Mouse (Mus musculus) left cerebral cortex, postnatal 10 days (tissue): Measurements from ENCODE around the gene Stk40. TPM values are rescaled to one million over a fixed set of nuclear protein-coding genes. Genes with fewer than 3 reads are reported as not detected.
A peak's percentile ranks its signal among the peaks of the same experiment; 100 is the strongest.
"Not testable (repeated sequence)": the region's sequence is repeated elsewhere in the genome, so short reads cannot be mapped to it uniquely, and the experiment has no call there.

Source experiments
- DNase-seq, 2 experiments: peaks; one replicate each; pipeline ENCODE4 v3.0.0; 2021 to 2022; ENCODE audit warnings: low spot score in 2 of 2, mixed read lengths in 1 of 2; ENCODE audit errors: extremely low spot score in 1 of 2
- intact Hi-C: fragments of 180-260 bp; cut with DNase I; formaldehyde crosslinking; loops from one replicate; pipeline ENCODE4 v1.15.1; 2025
- total RNA-seq, 2 experiments: library from RNA; stranded (reverse); gene quantifications; 2 replicates each; pipeline ENCODE4 v1.2.3; 2021

The Stk40 gene
- total RNA-seq, 2 experiments from 2014 or later, result 18.6 to 25.9 TPM

DNA sequence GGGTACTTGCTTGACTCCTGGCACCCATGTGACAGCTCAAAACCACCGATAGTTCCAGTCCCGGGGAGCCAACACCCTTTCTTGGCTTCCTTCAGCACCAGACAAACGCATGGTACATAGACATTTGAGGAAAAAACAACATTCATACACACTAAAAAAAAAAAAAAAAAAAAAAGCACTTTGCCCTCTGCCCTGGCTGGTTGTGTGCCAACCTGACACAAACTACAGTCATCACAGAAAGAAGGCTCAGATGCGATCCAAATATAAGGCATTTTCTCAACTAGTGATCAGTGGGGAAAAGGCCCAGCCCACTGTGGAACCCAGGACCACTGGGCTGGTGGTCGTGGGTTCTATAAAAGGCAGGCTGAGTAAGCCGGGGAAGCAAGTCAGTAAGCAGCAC is 65.1 kb downstream of the Stk40 start:
- DNase-seq, result no peak
- intact Hi-C loops, result no loop called here

DNA sequence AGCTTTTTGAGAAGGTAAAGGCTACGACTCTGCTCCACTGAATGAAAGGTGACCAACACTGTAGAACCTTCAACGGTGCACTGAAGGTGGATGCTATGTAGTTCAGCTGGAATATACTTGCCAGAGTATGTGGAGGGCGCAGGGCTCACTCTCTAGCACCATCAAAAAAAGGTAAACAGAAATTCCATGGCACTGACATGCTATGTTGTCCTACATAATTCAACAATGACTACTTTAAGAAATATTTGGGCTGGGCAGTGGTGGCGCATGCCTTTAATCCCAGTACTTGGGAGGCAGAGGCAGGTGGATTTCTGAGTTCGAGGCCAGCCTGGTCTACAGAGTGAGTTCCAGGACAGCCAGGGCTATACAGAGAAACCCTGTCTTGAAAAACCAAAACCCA is 67.0 kb downstream of the Stk40 start:
- DNase-seq, intact Hi-C loops: not testable (repeated sequence)

DNA sequence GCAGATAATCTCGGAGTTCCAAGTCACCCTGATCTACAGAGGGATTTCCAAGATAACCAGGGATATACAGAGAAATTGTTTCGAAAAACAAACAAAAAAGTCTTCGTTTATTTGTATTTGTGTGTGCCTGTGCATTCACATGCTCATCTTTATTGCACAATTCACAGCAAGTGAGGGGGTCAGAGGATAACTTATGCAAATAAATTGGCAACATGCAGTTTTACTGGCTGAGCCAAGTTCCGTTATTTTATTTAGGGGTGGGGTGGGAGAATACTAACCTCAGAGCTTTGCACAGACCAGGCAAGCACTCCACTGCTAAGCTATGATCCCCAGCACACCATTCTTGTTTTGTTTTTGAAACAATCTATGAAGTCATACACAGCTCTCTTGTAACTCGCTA is 70.0 kb downstream of the Stk40 start:
- intact Hi-C loops, result no loop called here
- no peak for DNase-seq

DNA sequence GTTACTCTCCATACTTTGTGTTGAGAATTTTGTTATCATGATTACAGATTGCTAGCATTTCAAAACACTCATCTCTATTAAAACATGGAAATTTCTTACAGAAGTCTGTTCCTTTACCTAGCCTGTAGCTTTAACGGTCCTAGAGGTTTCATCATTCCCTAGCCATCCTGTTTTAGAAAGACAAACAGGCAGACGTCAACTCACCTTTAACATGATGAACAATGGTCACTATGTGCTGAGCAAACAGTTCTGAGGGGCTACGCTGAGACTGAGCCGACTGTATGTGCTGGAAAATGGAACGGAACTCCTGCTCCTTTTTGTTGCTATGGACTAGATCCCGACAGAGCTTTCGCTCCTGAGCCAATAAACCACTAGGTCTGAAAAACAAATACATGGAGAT is 72.2 kb downstream of the Stk40 start:
- DNase-seq, intact Hi-C loops: not testable (repeated sequence)

DNA sequence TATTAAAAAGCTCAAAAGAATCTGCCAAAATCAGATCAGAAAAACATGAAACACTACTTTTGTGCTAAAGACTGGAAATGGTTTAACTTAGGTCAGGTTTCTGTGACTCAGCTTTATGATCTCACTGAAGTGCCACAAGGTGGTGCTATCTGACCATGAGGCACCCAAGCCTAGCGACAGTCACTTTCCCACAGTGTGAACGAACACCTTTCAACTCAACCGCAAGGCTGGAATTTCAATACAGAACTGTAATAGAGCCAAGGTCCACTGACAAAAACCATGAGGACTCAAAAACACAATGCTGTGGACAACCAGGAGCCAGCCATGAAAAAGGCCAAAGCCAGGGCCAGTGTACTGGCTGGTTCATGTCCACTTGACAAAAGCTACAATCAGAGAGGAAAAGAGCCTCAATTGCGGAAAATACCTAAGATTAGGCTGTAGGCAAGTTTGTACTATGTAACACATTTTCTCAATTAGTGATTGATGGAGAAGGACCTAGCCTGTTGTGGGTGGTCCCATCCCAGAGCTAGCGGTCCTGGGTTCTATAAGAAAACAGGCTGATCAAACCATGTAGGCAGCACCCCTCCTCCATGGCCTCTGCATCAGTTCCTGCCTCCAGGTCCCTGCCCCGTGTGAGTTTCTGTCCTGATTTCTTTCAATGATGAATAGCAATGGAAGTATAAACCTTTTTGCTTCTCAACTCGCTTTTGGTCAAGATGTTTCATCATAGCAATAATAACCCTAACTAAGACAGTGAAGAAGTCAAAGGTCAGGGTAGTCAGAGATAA is 77.6 kb downstream of the Stk40 start:
- DNase-seq, result peak in 1 of 2 experiments; percentile 50
- intact Hi-C loops, result loop anchor here (5.0 kb wide), 1 partner anchor 81 kb away; the partner anchor contains the start of gene Trappc3

DNA sequence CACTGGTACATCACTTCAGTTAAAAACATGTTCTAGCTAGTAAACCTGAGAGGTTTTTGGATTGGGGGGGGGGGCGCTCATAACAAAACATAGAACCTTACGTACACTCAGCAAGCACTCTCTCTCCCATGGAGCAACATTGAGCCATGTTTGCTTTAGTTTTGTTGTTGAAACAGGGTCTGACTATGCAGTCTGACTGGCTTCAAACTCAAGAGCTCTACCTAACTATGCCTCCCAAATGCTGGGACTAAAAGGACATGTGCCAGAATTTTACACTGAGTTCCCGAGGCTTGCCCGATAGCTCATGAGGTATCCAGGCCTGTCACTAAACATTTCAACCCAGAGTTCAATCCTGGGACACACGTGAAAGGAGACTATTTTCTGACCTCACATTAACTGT is 79.3 kb downstream of the Stk40 start:
- DNase-seq, result no peak
- intact Hi-C loops, result loop anchor here (5.0 kb wide), 1 partner anchor 79 kb away; the partner anchor contains the start of gene Trappc3

DNA sequence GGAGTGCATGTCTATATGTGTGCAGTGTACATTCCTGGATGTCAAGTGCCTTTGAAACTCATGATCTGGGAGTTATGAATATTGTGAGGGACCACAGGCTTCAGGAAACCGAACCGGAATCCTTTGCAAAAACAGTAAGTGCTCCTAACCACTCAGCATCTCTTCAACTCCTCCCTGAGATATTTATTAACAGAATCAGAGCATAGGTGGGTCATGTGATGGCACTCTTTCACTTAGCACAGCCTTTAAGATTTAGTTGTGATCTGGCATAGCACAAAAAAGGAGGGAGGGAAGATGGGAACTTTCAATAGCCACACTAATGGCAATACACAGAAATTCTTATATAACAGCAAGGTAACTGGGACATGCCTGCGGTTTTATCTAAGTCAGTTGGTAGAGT is 83.3 kb downstream of the Stk40 start:
- intact Hi-C loops, result no loop called here
- DNase-seq, result no peak

Other genes starting within 250 kb of the Stk40 start
- 1 to 10 TPM; 3.0 to 3.2 TPM for gene Csf3r, start 79.4 kb upstream of the Stk40 start, total RNA-seq
- 10 to 100 TPM; 52.8 to 54.8 TPM for gene Mrps15, start 57.0 kb upstream of the Stk40 start, total RNA-seq
- 10 to 100 TPM; 54.4 to 57.0 TPM for gene Oscp1, start 45.4 kb upstream of the Stk40 start, total RNA-seq
- gene Lsm10, start 7.3 kb upstream of the Stk40 start, total RNA-seq, result 10 to 100 TPM; 16.2 to 16.8 TPM
- 1 to 10 TPM; 6.8 to 8.0 TPM for gene Eva1b, start 43.8 kb downstream of the Stk40 start, total RNA-seq
- gene Sh3d21, start 59.5 kb downstream of the Stk40 start, total RNA-seq, result 1 to 10 TPM; 1.3 to 1.7 TPM
- 100 to 1,000 TPM; 131 to 139 TPM for gene Thrap3, start 98.8 kb downstream of the Stk40 start, total RNA-seq
- 100 to 1,000 TPM; 218 to 226 TPM for gene Map7d1, start 152.4 kb downstream of the Stk40 start, total RNA-seq
- gene Trappc3, start 158.4 kb downstream of the Stk40 start, total RNA-seq, result 10 to 100 TPM; 89.7 to 99.2 TPM
- gene Col8a2, start 182.8 kb downstream of the Stk40 start, total RNA-seq, result 1 to 10 TPM in 1 of 2 experiments, under 1 TPM in 1; 0.92 to 1.0 TPM
- gene Adprhl2, start 217.7 kb downstream of the Stk40 start, total RNA-seq, result 10 to 100 TPM; 25.1 to 29.6 TPM
- gene Tekt2, start 221.7 kb downstream of the Stk40 start, total RNA-seq, result 1 to 10 TPM; 2.2 to 2.5 TPM